Mouse (Mus musculus) MEL (cell line): ENCODE measurements around the gene Znfx1. TPM values are rescaled to one million over a fixed set of nuclear protein-coding genes. Genes with fewer than 3 reads are reported as not detected.

Experiments
- DNase-seq: peaks from one replicate; pipeline ENCODE4 v3.0.0; 2011; ENCODE audit warnings: low read depth, low spot score
- H3K27ac ChIP-seq: 2 replicates; pipeline ENCODE4 v1.5.1; 2012; ENCODE audit warnings: low read depth, mild to moderate bottlenecking, control low read depth, low read length, moderate library complexity; ENCODE audit not compliant: control insufficient read depth
- H3K27me3 ChIP-seq, 2 experiments: fragments of 150-350 bp in 1 of 2; sonication (generic) in 1 of 2; 2 replicates each; pipeline ENCODE4 v1.6.1; 2012; ENCODE audit warnings: low read length in 2 of 2, mild to moderate bottlenecking in 2 of 2, improper control_type of control experiment in 1 of 2, moderate library complexity in 1 of 2; ENCODE audit not compliant: insufficient read depth in 2 of 2, control insufficient read depth in 1 of 2
- H3K36me3 ChIP-seq, 2 experiments: 2 replicates each; pipeline ENCODE4 v1.6.1; 2012 to 2014; ENCODE audit warnings: low read length in 2 of 2, improper control_type of control experiment in 1 of 2, inconsistent platforms in 1 of 2, mild to moderate bottlenecking in 1 of 2; ENCODE audit not compliant: insufficient read depth in 2 of 2, control insufficient read depth in 1 of 2
- H3K4me1 ChIP-seq, 2 experiments: fragments of 150-350 bp in 1 of 2; sonication (generic) in 1 of 2; 2 replicates each; pipeline ENCODE4 v1.6.1; 2012; ENCODE audit warnings: low read length in 2 of 2, improper control_type of control experiment in 1 of 2, mild to moderate bottlenecking in 1 of 2; ENCODE audit not compliant: insufficient read depth in 2 of 2, control insufficient read depth in 1 of 2
- H3K4me3 ChIP-seq, 2 experiments: fragments of 150-350 bp in 1 of 2; sonication (generic) in 1 of 2; 2 replicates each; pipeline ENCODE4 v1.5.1; 2012; ENCODE audit warnings: low read depth in 2 of 2, low read length in 2 of 2, mild to moderate bottlenecking in 2 of 2, moderate library complexity in 2 of 2, control low read depth in 1 of 2, improper control_type of control experiment in 1 of 2; ENCODE audit not compliant: control insufficient read depth in 1 of 2, insufficient read depth in 1 of 2
- H3K79me2 ChIP-seq: 2 replicates; pipeline ENCODE4 v1.6.1; 2012; ENCODE audit warnings: mild to moderate bottlenecking, low read length, moderate library complexity; ENCODE audit not compliant: control insufficient read depth, poor library complexity, insufficient read depth
- H3K9ac ChIP-seq: 2 replicates; pipeline ENCODE4 v1.6.1; 2012; ENCODE audit warnings: low read depth, mild to moderate bottlenecking, control low read depth, low read length, moderate library complexity; ENCODE audit not compliant: control insufficient read depth, poor library complexity, severe bottlenecking
- H3K9me3 ChIP-seq: fragments of 150-350 bp; sonication (generic); replicated peaks from 2 replicates; pipeline ENCODE4 v1.6.1; 2012; ENCODE audit warnings: mild to moderate bottlenecking, low read length, improper control_type of control experiment, moderate library complexity; ENCODE audit not compliant: insufficient read depth
- BHLHE40 ChIP-seq: IDR thresholded peaks from 2 replicates; pipeline ENCODE4 v1.6.1; 2012; ENCODE audit warnings: low read depth, mild to moderate bottlenecking, inconsistent platforms, low read length, improper control_type of control experiment, borderline replicate concordance
- CHD1 ChIP-seq: IDR thresholded peaks from 2 replicates; pipeline ENCODE4 v1.6.1; 2012; ENCODE audit warnings: low read depth, mild to moderate bottlenecking, inconsistent platforms, low read length, improper control_type of control experiment
- CHD2 ChIP-seq: IDR thresholded peaks from 2 replicates; pipeline ENCODE4 v1.6.1; 2011; ENCODE audit warnings: low read length, improper control_type of control experiment
- CTCF ChIP-seq, 3 experiments: IDR thresholded peaks in 2 of 3; conservative IDR thresholded peaks in 1 of 3; 2 replicates each; pipeline ENCODE4 v1.5.1; 2011 to 2012; ENCODE audit warnings: low read length in 3 of 3, low read depth in 2 of 3, mild to moderate bottlenecking in 2 of 3, improper control_type of control experiment in 1 of 3, inconsistent platforms in 1 of 3, mixed read lengths in 1 of 3, moderate library complexity in 1 of 3; ENCODE audit not compliant: control insufficient read depth in 1 of 3, insufficient read depth in 1 of 3, poor library complexity in 1 of 3, severe bottlenecking in 1 of 3
- E2F4 ChIP-seq: IDR thresholded peaks from 2 replicates; pipeline ENCODE4 v1.6.1; 2011; ENCODE audit warnings: low read depth, low read length, improper control_type of control experiment, borderline replicate concordance
- ELF1 ChIP-seq: IDR thresholded peaks from 2 replicates; pipeline ENCODE4 v1.6.1; 2014; ENCODE audit warnings: low read depth, mild to moderate bottlenecking, inconsistent platforms, low read length, improper control_type of control experiment, moderate library complexity
- EP300 ChIP-seq, 2 experiments: IDR thresholded peaks; 2 replicates each; pipeline ENCODE4 v1.6.1; 2011; ENCODE audit warnings: improper control_type of control experiment in 2 of 2, low read length in 2 of 2, low read depth in 1 of 2, mild to moderate bottlenecking in 1 of 2
- GATA1 ChIP-seq: IDR thresholded peaks from 2 replicates; pipeline ENCODE4 v1.6.1; 2011; ENCODE audit warnings: low read depth, low read length, improper control_type of control experiment
- KAT2A ChIP-seq: conservative IDR thresholded peaks from 2 replicates; pipeline ENCODE4 v1.6.1; 2012; ENCODE audit warnings: low read depth, low read length, improper control_type of control experiment, inconsistent platforms
- MAFK ChIP-seq: IDR thresholded peaks from 2 replicates; pipeline ENCODE4 v1.6.1; 2011; ENCODE audit warnings: low read depth, mild to moderate bottlenecking, low read length, improper control_type of control experiment, borderline replicate concordance
- MAZ ChIP-seq: IDR thresholded peaks from 2 replicates; pipeline ENCODE4 v1.6.1; 2012; ENCODE audit warnings: low read depth, mild to moderate bottlenecking, inconsistent platforms, low read length, improper control_type of control experiment
- NELFE ChIP-seq: IDR thresholded peaks from 2 replicates; pipeline ENCODE4 v1.6.1; 2011; ENCODE audit warnings: low read depth, low read length, improper control_type of control experiment
- NRF1 ChIP-seq: IDR thresholded peaks from 2 replicates; pipeline ENCODE4 v1.6.1; 2014; ENCODE audit warnings: low read depth, mild to moderate bottlenecking, inconsistent platforms, low read length, improper control_type of control experiment, moderate library complexity; ENCODE audit not compliant: poor library complexity, insufficient read depth, severe bottlenecking
- POLR2A ChIP-seq, 2 experiments: IDR thresholded peaks; 2 replicates each; pipeline ENCODE4 v1.6.1; 2011 to 2012; ENCODE audit warnings: low read length in 2 of 2, mild to moderate bottlenecking in 2 of 2, control low read depth in 1 of 2, improper control_type of control experiment in 1 of 2, low read depth in 1 of 2, moderate library complexity in 1 of 2; ENCODE audit not compliant: control insufficient read depth in 1 of 2, insufficient read depth in 1 of 2, poor library complexity in 1 of 2
- POLR2AphosphoS5 ChIP-seq: IDR thresholded peaks from 2 replicates; pipeline ENCODE4 v1.6.1; 2012; ENCODE audit warnings: low read depth, borderline replicate concordance, mild to moderate bottlenecking, inconsistent platforms, low read length, moderate library complexity, mixed read lengths
- RAD21 ChIP-seq: IDR thresholded peaks from 2 replicates; pipeline ENCODE4 v1.6.1; 2011; ENCODE audit warnings: mild to moderate bottlenecking, low read depth, low read length, improper control_type of control experiment
- SIN3A ChIP-seq: IDR thresholded peaks from 2 replicates; pipeline ENCODE4 v1.6.1; 2012; ENCODE audit warnings: low read length, improper control_type of control experiment, inconsistent platforms
- SMC3 ChIP-seq: IDR thresholded peaks from 2 replicates; pipeline ENCODE4 v1.6.1; 2011; ENCODE audit warnings: low read depth, low read length, improper control_type of control experiment
- TAL1 ChIP-seq: IDR thresholded peaks from 2 replicates; pipeline ENCODE4 v1.6.1; 2012; ENCODE audit warnings: mild to moderate bottlenecking, inconsistent platforms, low read length, moderate library complexity, mixed read lengths
- TBP ChIP-seq: IDR thresholded peaks from 2 replicates; pipeline ENCODE4 v1.8.0; 2011; ENCODE audit warnings: low read depth, low read length, improper control_type of control experiment
- USF1 ChIP-seq: IDR thresholded peaks from 2 replicates; pipeline ENCODE4 v1.6.1; 2014; ENCODE audit warnings: low read depth, mild to moderate bottlenecking, inconsistent platforms, low read length, improper control_type of control experiment, moderate library complexity
- polyA plus RNA-seq, 2 experiments: library from polyadenylated mRNA; stranded (reverse) in 1 of 2; unstranded in 1 of 2; fragments of >175 nt in 1 of 2; fragments of >200 nt in 1 of 2; gene quantifications; 2 replicates each; pipeline versions ENCODE4 v1.2.1 to v1.2.4; 2012; ENCODE audit warnings: low replicate concordance in 2 of 2, low read depth in 1 of 2; ENCODE audit not compliant: insufficient read length in 2 of 2, insufficient read depth in 1 of 2, missing spikeins in 1 of 2
- total RNA-seq: library from RNA; depleted of rRNA; stranded (reverse); fragments of 300-350 nt; gene quantifications from 2 replicates; pipeline ENCODE4 v1.2.3, GENCODE M21; 2012

Gene Znfx1
- total and polyA plus RNA-seq, 3 experiments = 15.6 to 17.1 TPM; not detected in 1

DNA sequence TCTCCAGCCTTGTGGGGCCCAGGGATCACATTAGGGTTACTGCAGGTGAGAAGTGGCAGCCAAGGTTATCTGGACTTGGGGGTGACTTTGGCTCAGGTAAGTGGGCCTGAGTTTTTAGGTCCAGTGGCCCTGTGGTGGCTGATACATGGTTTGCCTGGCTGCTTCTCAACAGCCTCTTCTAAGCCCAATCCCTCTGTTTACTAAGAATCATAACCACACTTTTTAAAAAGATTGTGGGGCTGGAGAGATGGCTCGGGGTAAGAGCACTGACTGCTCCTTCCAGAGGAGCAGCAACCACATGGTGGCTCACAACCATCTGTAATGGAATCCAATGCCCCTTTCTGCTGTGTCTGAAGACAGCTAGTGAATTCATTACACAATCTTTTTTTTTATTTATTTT is 3.2 kb upstream of the Znfx1 start:
- peak; percentile 65 for DNase-seq
- no peaks in the 10 kb centered on the region for H3K9me3 ChIP-seq
- H3K4me1 ChIP-seq = peaks cover 3 to 15% of the 10 kb centered on the region in 2 experiments; a peak in 3 of 4 replicates
- H3K27ac ChIP-seq = peak overlapping the region; percentile 93
- peak overlapping the region; percentile 94 for H3K9ac ChIP-seq
- H3K79me2 ChIP-seq = peaks cover 43% of the 10 kb centered on the region
- H3K4me3 ChIP-seq = peak overlapping the region in 1 of 2 experiments; percentile 91; a peak in 2 of 4 replicates
- H3K27me3 ChIP-seq = no peaks in the 10 kb centered on the region
- TF ChIP-seq POLR2A (IDR thresholded peaks at IDR 0.05; ENCODE audit: control insufficient read depth in 1 of 2, insufficient read depth in 1 of 2, low read depth in 1 of 2, low read length in 2 of 2, poor library complexity in 1 of 2) (peak in 1 of 2 experiments; percentile 17; a peak in 2 of 4 replicates), POLR2AphosphoS5 (peak; percentile 61; the same call in 1 of the 2 replicates), MAZ (no peak)
- H3K36me3 ChIP-seq = peaks cover 13 to 16% of the 10 kb centered on the region in 2 experiments

DNA sequence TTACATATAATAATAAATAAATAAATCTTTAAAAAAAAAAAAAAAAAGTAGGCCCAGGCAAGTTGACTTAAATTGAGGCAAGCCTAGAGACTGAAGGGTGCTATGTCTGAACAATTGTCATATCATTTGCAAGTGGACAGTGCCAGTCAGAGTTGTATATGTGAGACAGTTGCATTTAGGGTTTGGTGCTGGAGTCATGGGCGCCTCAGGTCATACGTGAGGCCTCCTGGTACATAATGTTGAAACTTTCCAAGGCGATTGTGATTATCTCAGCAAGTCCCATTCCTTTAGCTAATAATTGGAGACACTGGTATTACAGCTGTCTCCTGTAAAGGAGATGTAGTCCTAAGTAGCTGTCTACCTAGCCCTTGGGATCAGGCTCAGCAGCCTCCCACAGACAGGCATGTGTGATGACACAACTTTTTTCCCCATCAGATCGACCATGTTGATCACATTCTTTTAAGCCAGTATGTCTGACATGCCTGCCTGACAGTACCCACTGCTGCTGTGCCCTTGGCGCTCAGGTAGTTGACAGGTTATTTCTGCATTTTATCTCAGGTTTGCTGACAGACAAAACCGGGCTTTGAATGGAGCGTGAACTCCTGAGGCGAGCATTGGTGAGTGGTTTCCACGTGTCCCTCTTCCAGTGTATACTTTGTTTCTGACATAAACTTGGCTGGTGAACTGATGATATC is 1.9 kb upstream of the Znfx1 start:
- Histone ChIP-seq H3K79me2 (peaks cover 48% of the 10 kb centered on the region), H3K9me3 (no peaks in the 10 kb centered on the region), H3K9ac (peak overlapping the region; percentile 94), H3K4me1 (peaks cover 0 to 6% of the 10 kb centered on the region in 2 experiments; a peak in 2 of 4 replicates), H3K36me3 (peaks cover 15 to 16% of the 10 kb centered on the region in 2 experiments), H3K27me3 (no peaks in the 10 kb centered on the region), H3K4me3 (peak overlapping the region; percentile 50 to 91), H3K27ac (peak overlapping the region; percentile 93)
- DNase-seq = peak; percentile 68
- TF ChIP-seq POLR2A (IDR thresholded peaks at IDR 0.05; ENCODE audit: control insufficient read depth in 1 of 2, insufficient read depth in 1 of 2, low read depth in 1 of 2, low read length in 2 of 2, poor library complexity in 1 of 2) (peak; percentile 61 to 82), NELFE (no peak), POLR2AphosphoS5 (peak; percentile 71; the same call in 1 of the 2 replicates), TBP (peak; percentile 48; the same call in 1 of the 2 replicates)

DNA sequence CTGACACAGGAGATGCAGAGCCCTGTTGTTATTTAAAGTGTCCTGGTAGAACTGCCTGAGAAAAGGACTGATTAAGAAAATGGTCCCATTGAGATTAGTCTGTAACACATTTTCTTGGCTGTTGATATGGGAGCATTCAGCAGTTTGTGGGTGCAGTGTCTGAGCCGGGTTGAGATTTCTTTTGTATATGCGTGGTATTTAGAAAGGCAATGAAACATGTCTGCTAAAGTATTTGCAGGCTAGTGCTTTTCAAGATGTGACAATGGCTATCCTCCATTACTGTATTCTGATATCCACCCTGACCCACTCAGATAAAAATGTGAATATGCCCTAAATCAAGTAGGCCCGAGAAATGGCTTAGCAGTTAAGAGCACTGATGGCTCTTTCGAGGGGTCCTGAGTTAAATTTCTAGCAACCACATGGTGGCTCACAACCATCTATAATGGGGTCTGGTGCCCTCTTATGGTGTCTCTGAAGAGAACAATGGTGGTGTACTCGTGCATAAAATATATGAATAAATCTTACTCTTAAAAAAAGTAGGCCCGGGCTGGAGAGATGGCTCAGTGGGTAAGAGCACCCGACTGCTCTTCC is 1.2 kb upstream of the Znfx1 start:
- H3K27me3 ChIP-seq = no peaks in the 10 kb centered on the region
- H3K4me1 ChIP-seq = peaks cover 0 to 6% of the 10 kb centered on the region in 2 experiments; a peak in 2 of 4 replicates
- H3K4me3 ChIP-seq = peak overlapping the region; percentile 50 to 91
- H3K9me3 ChIP-seq = no peaks in the 10 kb centered on the region
- peak; percentile 46 for DNase-seq
- TF ChIP-seq KAT2A (no peak), CHD2 (no peak), SIN3A (no peak), GATA1 (no peak), TAL1 (no peak), POLR2AphosphoS5 (no peak), RAD21 (no peak), TBP (no peak; the same call in 1 of the 2 replicates), CHD1 (no peak), MAFK (no peak), SMC3 (no peak), E2F4 (no peak), CTCF (IDR thresholded peaks at IDR 0.05 in 2 of 3, conservative IDR thresholded peaks at IDR 0.05 in 1 of 3; ENCODE audit: control insufficient read depth in 1 of 3, insufficient read depth in 1 of 3, low read depth in 2 of 3, low read length in 3 of 3, poor library complexity in 1 of 3, severe bottlenecking in 1 of 3) (no peak), USF1 (no peak), NRF1 (no peak), BHLHE40 (no peak), EP300 (IDR thresholded peaks at IDR 0.05; ENCODE audit: low read depth in 1 of 2, low read length in 2 of 2) (no peak), ELF1 (no peak)
- H3K9ac ChIP-seq = peak overlapping the region; percentile 95
- H3K27ac ChIP-seq = peak overlapping the region; percentile 93
- peaks cover 15 to 16% of the 10 kb centered on the region in 2 experiments for H3K36me3 ChIP-seq
- H3K79me2 ChIP-seq = peaks cover 48% of the 10 kb centered on the region
